Comparison of ENCODE assay signal across 20 mouse cellular contexts in genomic region chr13:81466661-81467060, GRCm38 (mm10).
DNase-seq lines count a peak whose midpoint lies in the region; ATAC-seq and TF ChIP-seq lines count a peak whose summit lies in the region.
"Had no signal": no experiment of that assay in that cellular context is flagged by ENCODE, and none has a peak within 500 bp of the region (broad histone marks: within the 10 kb centered on the region; RNA-seq: fewer than 3 reads in every experiment).

No protein-coding gene starts in this region.

- 76% methylated on average over 4 of the region's 4 CpGs for WGBS in forebrain, embryonic 13.5 days
- 63% methylated on average over 4 of the region's 4 CpGs for WGBS in forebrain, postnatal 0 days

- H3K4me3 ChIP-seq in forebrain, embryonic 13.5 days: no peak overlapping the region
- H3K4me3 ChIP-seq in forebrain, postnatal 0 days (ENCODE audit: low read depth, low read length): no peak overlapping the region
- H3K4me3 ChIP-seq: embryonic facial prominence, embryonic 15.5 days; gastrocnemius, adult 2 months; heart, embryonic 10.5 days; stomach, embryonic 15.5 days had no signal

- ATAC-seq in forebrain, embryonic 13.5 days: peak; percentile 43; the same call in 1 of the 2 replicates
- ATAC-seq in forebrain, postnatal 0 days: no peak
- ATAC-seq: inflammation-experienced regulatory T-cells, adult 6 months had no signal

- H3K27ac ChIP-seq in forebrain, embryonic 13.5 days: no peak overlapping the region
- H3K27ac ChIP-seq in forebrain, postnatal 0 days (ENCODE audit: low read depth, low read length): no peak overlapping the region
- H3K27ac ChIP-seq: embryonic facial prominence, embryonic 15.5 days; gastrocnemius, adult 2 months; heart, embryonic 10.5 days; stomach, embryonic 15.5 days had no signal

- peaks cover 17% of the 10 kb centered on the region for H3K36me3 ChIP-seq in forebrain, embryonic 13.5 days (ENCODE audit: poor library complexity, severe bottlenecking)
- H3K36me3 ChIP-seq in forebrain, postnatal 0 days (ENCODE audit: insufficient read depth): no peaks in the 10 kb centered on the region
- H3K36me3 ChIP-seq: embryonic facial prominence, embryonic 15.5 days; heart, embryonic 10.5 days; stomach, embryonic 15.5 days had no signal

- H3K4me1 ChIP-seq in forebrain, embryonic 13.5 days: no peaks in the 10 kb centered on the region
- H3K4me1 ChIP-seq in forebrain, postnatal 0 days (ENCODE audit: insufficient read depth): no peaks in the 10 kb centered on the region
- H3K4me1 ChIP-seq: embryonic facial prominence, embryonic 15.5 days; heart, embryonic 10.5 days; stomach, embryonic 15.5 days had no signal

- no peak for DNase-seq in forebrain, postnatal 0 days
- DNase-seq in layer of hippocampus, adult 9-11 months: peak; percentile 9
- DNase-seq in layer of hippocampus, adult 8-10 months (ENCODE audit: low spot score in 2 of 2): no peak
- DNase-seq in right cerebral cortex, postnatal 25 days: peak; percentile 11
- no peak for DNase-seq in right cerebral cortex, postnatal 14 days
- no peak for DNase-seq in lung, postnatal 14 days
- no peak for DNase-seq in thymus, postnatal 14 days
- DNase-seq: cerebellum, adult 11-12 months; gastrocnemius, adult 2 months; kidney, adult 8-10 months; kidney, postnatal 14 days; lung, adult 18-20 months; thymus, adult 2 months had no signal

- H3K4me2 ChIP-seq in forebrain, embryonic 13.5 days: no peak overlapping the region
- H3K4me2 ChIP-seq in forebrain, postnatal 0 days (ENCODE audit: low read depth): no peak overlapping the region
- H3K4me2 ChIP-seq: embryonic facial prominence, embryonic 15.5 days; liver, embryonic 11.5 days; stomach, embryonic 15.5 days had no signal

- no peak for TF ChIP-seq CTCF in forebrain, postnatal 0 days (IDR thresholded peaks at IDR 0.05; ENCODE audit: low read depth)

- no peaks in the 10 kb centered on the region for H3K27me3 ChIP-seq in forebrain, embryonic 13.5 days
- H3K27me3 ChIP-seq in forebrain, postnatal 0 days (ENCODE audit: insufficient read depth, low read length): no peaks in the 10 kb centered on the region
- H3K27me3 ChIP-seq: CH12.LX; embryonic facial prominence, embryonic 15.5 days; stomach, embryonic 15.5 days had no signal

- H3K9ac ChIP-seq in forebrain, embryonic 13.5 days: no peak overlapping the region
- no peak overlapping the region for H3K9ac ChIP-seq in forebrain, postnatal 0 days
- H3K9ac ChIP-seq: embryonic facial prominence, embryonic 15.5 days; stomach, embryonic 15.5 days had no signal

- no peaks in the 10 kb centered on the region for H3K9me3 ChIP-seq in forebrain, embryonic 13.5 days (replicated peaks)
- no peaks in the 10 kb centered on the region for H3K9me3 ChIP-seq in forebrain, postnatal 0 days (ENCODE audit: low read length)
- H3K9me3 ChIP-seq: embryonic facial prominence, embryonic 15.5 days; heart, embryonic 10.5 days; stomach, embryonic 15.5 days had no signal

Comparison
In these comparisons a context has a peak if more than half of its experiments do, and no peak if none do; other contexts are left out.
1. DNase-seq: peak in layer of hippocampus, adult 9-11 months (single experiment) and right cerebral cortex, postnatal 25 days (single experiment); none in forebrain, postnatal 0 days (single experiment), layer of hippocampus, adult 8-10 months (0 of 2), right cerebral cortex, postnatal 14 days (single experiment), lung, postnatal 14 days (single experiment) and thymus, postnatal 14 days (single experiment).